In the genomic region with DNA sequence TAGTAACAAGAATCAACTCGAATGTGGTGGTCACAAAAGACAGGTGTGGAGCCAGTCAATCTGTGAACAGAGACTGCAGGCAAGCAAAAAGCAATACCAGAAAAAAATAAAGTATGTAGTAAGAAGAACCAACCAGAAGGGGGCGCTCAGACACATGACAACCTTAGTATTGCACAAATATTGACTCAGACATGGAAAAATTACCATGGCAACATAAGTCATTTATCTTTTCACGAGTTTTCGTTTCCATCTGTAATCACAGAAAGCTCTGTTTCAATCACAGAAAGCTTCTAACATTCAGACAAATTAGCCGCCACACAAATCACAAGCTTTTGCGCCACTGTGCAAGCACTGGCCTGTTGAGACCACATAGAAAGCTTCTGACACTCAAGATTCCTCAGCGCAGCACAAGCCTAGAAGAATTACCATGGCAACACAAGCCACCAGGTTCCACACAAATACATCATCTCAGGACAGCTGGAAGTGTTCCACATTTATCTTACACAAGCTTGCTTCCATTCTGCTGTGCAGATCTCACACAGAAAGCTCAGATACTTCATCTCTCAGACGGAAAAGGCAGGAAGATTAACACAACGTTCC, we compare ENCODE assay signal across 9 mouse cellular contexts. TPM values are rescaled to one million over a fixed set of nuclear protein-coding genes. Genes with fewer than 3 reads are reported as not detected.
DNase-seq lines count a peak whose midpoint lies in the region; ATAC-seq and TF ChIP-seq lines count a peak whose summit lies in the region.
"Had no signal": no experiment of that assay in that cellular context is flagged by ENCODE, and none has a peak within 500 bp of the region (broad histone marks: within the 10 kb centered on the region; RNA-seq: fewer than 3 reads in every experiment).

No protein-coding gene starts in this region.

- ATAC-seq in midbrain, embryonic 14.5 days (ENCODE audit: low FRiP score, low TSS enrichment) = no peak
- ATAC-seq in midbrain, embryonic 11.5 days (ENCODE audit: low FRiP score) = no peak
- peak; percentile 84 for ATAC-seq in hindbrain, postnatal 0 days

- H3K4me3 ChIP-seq in midbrain, embryonic 14.5 days (replicated peaks; ENCODE audit: low read depth, low read length) = no peak overlapping the region
- H3K4me3 ChIP-seq in midbrain, embryonic 11.5 days (ENCODE audit: low read depth, low read length) = no peak overlapping the region
- H3K4me3 ChIP-seq in hindbrain, postnatal 0 days (ENCODE audit: low read length) = no peak overlapping the region

- DNase-seq in cerebellum, adult 8-10 months = peak; percentile 20
- no peak for DNase-seq in cerebellum, postnatal 4 days (ENCODE audit: low spot score in 2 of 2)
- peak; percentile 69 for DNase-seq in midbrain, embryonic 14.5 days
- no peak for DNase-seq in midbrain, embryonic 11.5 days (ENCODE audit: low spot score, missing footprints)
- peak; percentile 19 for DNase-seq in cerebellum, adult 9-11 months
- DNase-seq in hindbrain, postnatal 0 days (ENCODE audit: low spot score) = peak; percentile 64
- DNase-seq in mesoderm, embryonic 11.5 days (ENCODE audit: low read depth, low spot score) = peak; percentile 43
- DNase-seq in ovary, postnatal 36 days (ENCODE audit: low spot score) = no peak

- peak; percentile 54 for TF ChIP-seq CTCF in hindbrain, postnatal 0 days (IDR thresholded peaks at IDR 0.05; ENCODE audit: low read depth)

- H3K9me3 ChIP-seq in midbrain, embryonic 14.5 days (ENCODE audit: control insufficient read depth, low read length) = no peaks in the 10 kb centered on the region
- no peaks in the 10 kb centered on the region for H3K9me3 ChIP-seq in midbrain, embryonic 11.5 days (ENCODE audit: control insufficient read depth, low read length)
- no peaks in the 10 kb centered on the region for H3K9me3 ChIP-seq in hindbrain, postnatal 0 days (ENCODE audit: low read length)

- WGBS in midbrain, embryonic 14.5 days = 44% methylated on average over 9 of the region's 9 CpGs
- 58% methylated on average over 9 of the region's 9 CpGs for WGBS in midbrain, embryonic 11.5 days
- 38% methylated on average over 9 of the region's 9 CpGs for WGBS in hindbrain, postnatal 0 days

- H3K4me2 ChIP-seq in midbrain, embryonic 14.5 days (ENCODE audit: low read length) = no peak overlapping the region
- H3K4me2 ChIP-seq in midbrain, embryonic 11.5 days = no peak overlapping the region
- no peak overlapping the region for H3K4me2 ChIP-seq in hindbrain, postnatal 0 days (ENCODE audit: low read depth, low read length)

- no peaks in the 10 kb centered on the region for H3K27me3 ChIP-seq in midbrain, embryonic 14.5 days (ENCODE audit: control insufficient read depth, insufficient read depth, low read length)
- no peaks in the 10 kb centered on the region for H3K27me3 ChIP-seq in midbrain, embryonic 11.5 days (ENCODE audit: control insufficient read depth, insufficient read depth, low read length)
- no peaks in the 10 kb centered on the region for H3K27me3 ChIP-seq in hindbrain, postnatal 0 days (ENCODE audit: insufficient read depth, low read length)

- no peak overlapping the region for H3K9ac ChIP-seq in midbrain, embryonic 14.5 days (replicated peaks; ENCODE audit: low read length)
- H3K9ac ChIP-seq in midbrain, embryonic 11.5 days (ENCODE audit: low read length) = no peak overlapping the region
- H3K9ac ChIP-seq in hindbrain, postnatal 0 days (replicated peaks; ENCODE audit: low read length) = no peak overlapping the region

- H3K36me3 ChIP-seq in midbrain, embryonic 14.5 days (ENCODE audit: control insufficient read depth, insufficient read depth, low read length) = no peaks in the 10 kb centered on the region
- no peaks in the 10 kb centered on the region for H3K36me3 ChIP-seq in midbrain, embryonic 11.5 days (ENCODE audit: control insufficient read depth, insufficient read depth, low read length)
- H3K36me3 ChIP-seq in hindbrain, postnatal 0 days (ENCODE audit: insufficient read depth, low read length) = no peaks in the 10 kb centered on the region

- H3K27ac ChIP-seq in midbrain, embryonic 14.5 days (replicated peaks; ENCODE audit: low read depth, low read length) = no peak overlapping the region
- H3K27ac ChIP-seq in midbrain, embryonic 11.5 days (ENCODE audit: low read depth, low read length) = no peak overlapping the region
- no peak overlapping the region for H3K27ac ChIP-seq in hindbrain, postnatal 0 days

- H3K4me1 ChIP-seq in midbrain, embryonic 14.5 days (ENCODE audit: control insufficient read depth, insufficient read depth, low read length) = no peaks in the 10 kb centered on the region
- no peaks in the 10 kb centered on the region for H3K4me1 ChIP-seq in midbrain, embryonic 11.5 days (ENCODE audit: control insufficient read depth, insufficient read depth, low read length)
- H3K4me1 ChIP-seq in hindbrain, postnatal 0 days (ENCODE audit: insufficient read depth, low read length) = no peaks in the 10 kb centered on the region

RNA-seq across cellular contexts. Expression of gene Prame, which starts 24.8 kb away (rescaled TPM):
- polyA plus RNA-seq in midbrain, embryonic 14.5 days (2014; fragmentation: Nextera tagmentation; extraction: Ambion mirVana) = not detected in 2 replicates
- polyA plus RNA-seq in midbrain, embryonic 11.5 days (2014; fragmentation: Nextera tagmentation; extraction: Ambion mirVana) = not detected in 2 replicates
- not detected in 2 replicates for total RNA-seq in hindbrain, postnatal 0 days (2014; rRNA removed)
- polyA plus RNA-seq in hindbrain, postnatal 0 days (2015; fragmentation: Nextera tagmentation; extraction: Ambion mirVana) = not detected in 2 replicates
- polyA plus RNA-seq: heart, embryonic 14.5 days had no signal

RNA-seq across cellular contexts. Expression of gene Tcp11x2, which starts 41.3 kb away (rescaled TPM):
- not detected in 2 replicates for polyA plus RNA-seq in midbrain, embryonic 14.5 days (2014; fragmentation: Nextera tagmentation; extraction: Ambion mirVana)
- not detected in 2 replicates for polyA plus RNA-seq in midbrain, embryonic 11.5 days (2014; fragmentation: Nextera tagmentation; extraction: Ambion mirVana)
- not detected in 2 replicates for total RNA-seq in hindbrain, postnatal 0 days (2014; rRNA removed)
- polyA plus RNA-seq in hindbrain, postnatal 0 days (2015; fragmentation: Nextera tagmentation; extraction: Ambion mirVana) = not detected in 2 replicates
- polyA plus RNA-seq: heart, embryonic 14.5 days had no signal

RNA-seq across cellular contexts. Expression of gene Nxf7, which starts 53.7 kb away (rescaled TPM):
- not detected in 2 replicates for polyA plus RNA-seq in midbrain, embryonic 14.5 days (2014; fragmentation: Nextera tagmentation; extraction: Ambion mirVana)
- polyA plus RNA-seq in midbrain, embryonic 11.5 days (2014; fragmentation: Nextera tagmentation; extraction: Ambion mirVana) = not detected in 2 replicates
- total RNA-seq in hindbrain, postnatal 0 days (2014; rRNA removed) = not detected in 2 replicates
- 0.24 TPM in 1 of 2 replicates, not detected in the other for polyA plus RNA-seq in hindbrain, postnatal 0 days (2015; fragmentation: Nextera tagmentation; extraction: Ambion mirVana)

Comparison
In these comparisons a context has a peak if more than half of its experiments do, and no peak if none do; other contexts are left out.
1. DNase-seq: peak in cerebellum, adult 8-10 months (single experiment), midbrain, embryonic 14.5 days (single experiment), cerebellum, adult 9-11 months (single experiment), hindbrain, postnatal 0 days (single experiment) and mesoderm, embryonic 11.5 days (single experiment); none in cerebellum, postnatal 4 days (0 of 2), midbrain, embryonic 11.5 days (single experiment) and ovary, postnatal 36 days (single experiment).